Mouse (Mus musculus): ENCODE results near the gene Cenpj.

Cenpj gene

GRCm38 (mm10) chr14:56545491-56545890 lies 29.7 kb downstream of the Cenpj start:
- DNase-seq (ENCODE audit: low spot score in 2 of 2) = no peak

- no peak for DNase-seq (ENCODE audit: low spot score in 2 of 2)
Measured at GRCm38 (mm10) chr14:56544946-56545345, 30.3 kb downstream of the Cenpj start.

- no peak for DNase-seq (ENCODE audit: low spot score in 2 of 2)
Measured at GRCm38 (mm10) chr14:56530788-56531187, 44.4 kb downstream of the Cenpj start.

- DNase-seq (ENCODE audit: low spot score in 2 of 2) = no peak
Measured at GRCm38 (mm10) chr14:56514775-56515174, 60.5 kb downstream of the Cenpj start.

- DNase-seq (ENCODE audit: low spot score in 2 of 2) = peak in 1 of 2 experiments; percentile 19
Measured at GRCm38 (mm10) chr14:56512084-56512483, 63.1 kb downstream of the Cenpj start.

GRCm38 (mm10) chr14:56506743-56507142 lies 68.5 kb downstream of the Cenpj start:
- no peak for DNase-seq (ENCODE audit: low spot score in 2 of 2)

- DNase-seq (ENCODE audit: low spot score in 2 of 2) = no peak
Measured at GRCm38 (mm10) chr14:56502407-56502806, 72.8 kb downstream of the Cenpj start.

GRCm38 (mm10) chr14:56489806-56490205 lies 85.4 kb downstream of the Cenpj start:
- DNase-seq (ENCODE audit: low spot score in 2 of 2) = no peak

Measured in right cerebral cortex, postnatal 10 days (tissue).